Mouse (Mus musculus) hindbrain, embryonic 13.5 days (tissue): Measurements from ENCODE around the gene Apoc1. TPM values are rescaled to one million over a fixed set of nuclear protein-coding genes. Genes with fewer than 3 reads are reported as not detected.

Experiments
- ATAC-seq: fragments of 200-750 bp; cut with Nextera tagmentation; 2 replicates; pipeline ENCODE4 v1.8.0; 2017; ENCODE audit warnings: moderate TSS enrichment; ENCODE audit not compliant: low FRiP score
- H3K27ac ChIP-seq: fragments of 300-500 bp; sonication (generic); 2 replicates; pipeline ENCODE4 v1.5.1; 2015; ENCODE audit warnings: inconsistent platforms, mild to moderate bottlenecking, moderate library complexity
- H3K27me3 ChIP-seq: fragments of 300-500 bp; sonication (generic); 2 replicates; pipeline ENCODE4 v1.6.1; 2015; ENCODE audit warnings: mild to moderate bottlenecking, inconsistent platforms
- H3K36me3 ChIP-seq: fragments of 300-500 bp; sonication (generic); 2 replicates; pipeline ENCODE4 v1.6.1; 2015; ENCODE audit warnings: mild to moderate bottlenecking, inconsistent platforms
- H3K4me1 ChIP-seq: fragments of 300-500 bp; sonication (generic); replicated peaks from 2 replicates; pipeline ENCODE4 v1.6.1; 2015; ENCODE audit warnings: inconsistent platforms
- H3K4me2 ChIP-seq: fragments of 300-500 bp; sonication (generic); 2 replicates; pipeline ENCODE4 v1.6.1; 2015; ENCODE audit warnings: inconsistent platforms, mild to moderate bottlenecking, moderate library complexity
- H3K4me3 ChIP-seq: fragments of 300-500 bp; sonication (generic); 2 replicates; pipeline ENCODE4 v1.5.1; 2015; ENCODE audit warnings: mild to moderate bottlenecking, inconsistent platforms
- H3K9ac ChIP-seq: fragments of 300-500 bp; sonication (generic); 2 replicates; pipeline ENCODE4 v1.6.1; 2015; ENCODE audit warnings: mild to moderate bottlenecking, inconsistent platforms
- H3K9me3 ChIP-seq: fragments of 300-500 bp; sonication (generic); 2 replicates; pipeline ENCODE4 v1.6.1; 2016; ENCODE audit warnings: inconsistent platforms
- WGBS: fragments of 180-500 bp; shearing (Covaris S2); methylation state at CpG from one replicate; pipeline ENCODE4 v1.1.7; 2015; 5-methylcytosine and 5-hydroxymethylcytosine counted together
- polyA plus RNA-seq: library from polyadenylated mRNA; unstranded; fragments of >200 nt; fragmentation: Nextera tagmentation; extraction: Ambion mirVana; gene quantifications from 2 replicates; pipeline ENCODE4 v1.2.1, GENCODE M21; 2015

Apoc1 gene
- polyA plus RNA-seq = 2.7 and 3.8 TPM in 2 replicates

DNA sequence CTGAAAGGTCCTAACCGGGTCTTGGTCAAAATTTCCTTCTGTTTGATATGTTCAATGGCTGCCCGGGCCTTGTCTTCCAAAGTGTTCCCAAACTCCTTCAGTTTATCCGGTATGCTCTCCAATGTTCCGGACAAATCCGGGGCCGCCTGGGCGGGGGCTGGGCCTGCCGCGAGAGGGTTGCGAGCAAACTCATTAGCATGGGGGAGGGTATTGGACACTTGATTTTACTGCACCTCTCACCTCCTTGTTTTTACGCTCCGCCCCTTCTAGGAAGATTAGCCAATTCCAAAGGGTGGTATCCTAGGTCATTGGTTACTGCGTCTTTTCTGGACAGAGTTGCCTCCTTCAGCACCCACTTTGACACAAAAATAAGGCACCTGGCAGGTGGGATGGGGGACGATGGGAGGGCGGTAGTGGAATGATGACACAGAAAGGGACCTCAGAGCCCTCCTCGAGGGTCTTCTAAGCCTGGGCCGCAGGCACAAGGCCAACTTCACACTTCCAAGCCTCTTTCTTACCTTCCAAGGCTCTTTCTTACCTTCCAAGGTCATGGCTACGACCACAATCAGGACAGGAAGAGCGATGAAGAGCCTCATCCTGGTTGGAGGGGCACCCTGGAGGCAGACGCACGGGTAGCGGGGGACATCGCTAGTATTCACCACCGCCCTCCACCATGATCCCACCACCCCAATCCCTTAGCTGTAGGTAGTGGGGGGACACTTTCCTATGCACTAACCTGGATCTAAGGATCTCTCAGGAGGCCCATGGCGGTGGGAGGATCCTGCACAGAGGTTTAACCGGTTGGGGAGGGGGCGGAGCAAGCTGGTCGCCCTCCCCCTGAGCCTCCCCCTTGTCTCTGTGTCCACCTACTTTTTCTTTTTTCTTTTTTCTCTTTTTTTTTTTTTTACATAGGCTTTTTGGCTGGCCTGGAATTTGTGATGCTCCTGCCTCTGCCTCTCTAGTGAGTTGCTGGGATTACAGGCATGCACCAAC is at the start of gene Apoc1:
TSS of gene Apoc1 (minus strand) at position 788 of the 993 bp plus-strand sequence.
- peaks cover 9% of the 10 kb centered on the region; the same call in 1 of the 2 replicates for H3K4me1 ChIP-seq
- H3K4me3 ChIP-seq = no peak within 1 kb of the TSS
- 53% methylated on average over 28 of the region's 28 CpGs for WGBS
- no peak within 1 kb of the TSS for H3K4me2 ChIP-seq
- ATAC-seq = no peak
- H3K27me3 ChIP-seq = no peaks in the 10 kb centered on the region
- no peaks in the 10 kb centered on the region for H3K9me3 ChIP-seq
- H3K27ac ChIP-seq = no peak within 1 kb of the TSS
- no peak within 1 kb of the TSS for H3K9ac ChIP-seq
- peaks cover 8% of the 10 kb centered on the region for H3K36me3 ChIP-seq

DNA sequence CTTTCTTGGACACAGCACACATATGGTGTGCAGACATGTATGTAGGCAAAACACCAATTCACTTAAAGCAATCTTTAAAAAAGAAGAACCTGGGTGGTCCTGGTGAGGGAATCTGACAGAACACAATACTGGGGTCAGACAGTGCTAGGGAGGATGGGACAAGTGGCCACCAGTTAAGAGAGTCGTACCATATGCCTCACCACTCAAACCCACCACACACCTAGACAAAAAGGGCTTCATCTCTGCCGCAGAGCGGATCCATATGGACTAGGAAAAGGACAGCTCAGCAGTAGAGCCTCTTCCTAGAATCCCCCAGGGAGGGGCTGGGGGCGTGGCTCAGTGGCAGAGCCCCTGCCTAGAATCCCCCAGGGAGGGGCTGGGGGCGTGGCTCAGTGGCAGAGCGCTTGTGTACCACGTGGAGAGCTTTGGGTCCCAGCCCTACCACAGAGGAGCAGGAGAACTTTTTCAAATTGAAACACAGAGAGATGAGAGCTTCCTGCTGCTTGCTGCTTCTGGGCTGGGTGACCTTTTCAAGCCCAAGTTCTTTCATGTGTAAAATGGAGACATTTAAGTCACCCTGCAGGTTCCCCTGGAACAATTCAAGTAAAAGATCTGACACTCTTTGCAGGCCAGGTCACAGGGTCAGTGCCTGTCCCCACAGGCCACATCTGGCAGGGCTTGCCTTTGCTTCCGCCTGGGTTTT is 49.0 kb upstream of the Apoc1 start:
- Histone ChIP-seq H3K36me3 (peaks cover 46% of the 10 kb centered on the region), H3K27me3 (no peaks in the 10 kb centered on the region), H3K4me2 (no peak overlapping the region), H3K9ac (no peak overlapping the region), H3K27ac (no peak overlapping the region; the same call in 1 of the 2 replicates), H3K4me3 (no peak overlapping the region), H3K9me3 (no peaks in the 10 kb centered on the region), H3K4me1 (peaks cover 28% of the 10 kb centered on the region)
- WGBS = 6% methylated on average over 8 of the region's 8 CpGs
- no peak for ATAC-seq

DNA sequence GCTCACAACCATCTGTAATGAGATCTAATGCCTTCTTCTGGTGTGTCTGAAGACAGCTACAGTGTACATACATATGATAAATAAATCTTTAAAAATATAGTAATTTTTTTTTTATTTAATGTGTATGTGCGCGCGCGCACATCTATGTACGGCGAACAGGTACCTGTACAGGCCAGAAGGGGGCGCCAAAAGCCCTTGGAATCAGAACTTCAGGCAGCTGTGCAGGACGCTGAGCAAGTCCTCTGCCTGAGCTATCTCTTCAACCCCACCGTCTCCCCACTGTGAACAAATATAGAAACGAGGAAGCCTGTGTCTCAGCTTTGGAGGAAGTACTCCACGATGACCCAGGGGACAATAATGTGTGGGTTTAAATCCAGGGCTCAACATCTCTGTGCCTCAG is 47.8 kb upstream of the Apoc1 start:
- Histone ChIP-seq H3K27ac (no peak overlapping the region), H3K4me3 (no peak overlapping the region), H3K9ac (no peak overlapping the region), H3K4me1 (peaks cover 17% of the 10 kb centered on the region), H3K9me3 (no peaks in the 10 kb centered on the region), H3K27me3 (no peaks in the 10 kb centered on the region), H3K36me3 (peaks cover 53% of the 10 kb centered on the region), H3K4me2 (no peak overlapping the region)
- 92% methylated on average over 11 of the region's 11 CpGs for WGBS
- no peak for ATAC-seq

GRCm38 (mm10) chr7:19738771-19739170 is 46.3 kb upstream of the Apoc1 start:
- H3K9me3 ChIP-seq = no peaks in the 10 kb centered on the region
- peaks cover 7% of the 10 kb centered on the region; the same call in 1 of the 2 replicates for H3K4me1 ChIP-seq
- H3K4me3 ChIP-seq = no peak overlapping the region
- no peaks in the 10 kb centered on the region for H3K27me3 ChIP-seq
- no peak overlapping the region for H3K9ac ChIP-seq
- no peak overlapping the region for H3K4me2 ChIP-seq
- no peak for ATAC-seq
- peaks cover 65% of the 10 kb centered on the region for H3K36me3 ChIP-seq
- no peak overlapping the region for H3K27ac ChIP-seq
- 94% methylated on average over 3 of the region's 3 CpGs for WGBS

- no peak for ATAC-seq
- 93% methylated on average over 16 of the region's 16 CpGs for WGBS
Measured at GRCm38 (mm10) chr7:19736389-19737057, 44.1 kb upstream of the Apoc1 start.

DNA sequence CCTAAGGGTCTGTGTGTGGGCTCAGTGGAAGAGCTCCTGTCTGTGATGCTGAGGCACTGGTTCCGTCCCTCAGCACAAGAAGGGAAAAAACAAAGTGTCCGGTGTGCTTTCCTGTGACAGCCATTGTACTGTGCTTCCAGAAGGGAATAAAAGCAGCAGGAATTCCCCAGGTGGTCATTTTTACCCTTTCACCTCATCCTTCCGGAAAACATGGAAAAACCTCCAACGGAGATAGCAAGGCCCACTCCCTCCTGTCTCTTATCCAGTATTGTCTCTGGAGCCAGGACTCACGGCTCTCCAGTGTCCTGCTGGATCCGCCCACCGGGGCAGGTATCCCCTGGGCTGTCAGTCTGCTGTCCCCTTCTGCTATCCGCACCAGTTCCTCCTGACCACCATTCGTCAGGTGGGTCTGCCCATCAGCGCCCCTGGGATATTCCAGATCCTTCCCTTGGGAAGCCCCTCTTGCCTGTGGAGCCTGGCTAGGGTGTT is 41.8 kb upstream of the Apoc1 start:
- peak overlapping the region; percentile 24; the same call in 1 of the 2 replicates for H3K9ac ChIP-seq
- H3K4me3 ChIP-seq = no peak overlapping the region
- no peak overlapping the region for H3K27ac ChIP-seq
- 91% methylated on average over 10 of the region's 10 CpGs for WGBS
- no peaks in the 10 kb centered on the region for H3K4me1 ChIP-seq
- peaks cover 87% of the 10 kb centered on the region for H3K36me3 ChIP-seq
- H3K9me3 ChIP-seq = no peaks in the 10 kb centered on the region
- no peak for ATAC-seq
- no peak overlapping the region for H3K4me2 ChIP-seq
- no peaks in the 10 kb centered on the region for H3K27me3 ChIP-seq

More at GRCm38 (mm10) chr7:19736389-19737057, 44.1 kb upstream of the Apoc1 start:
- Histone ChIP-seq H3K36me3 (peaks cover 72% of the 10 kb centered on the region), H3K4me1 (peaks cover 1% of the 10 kb centered on the region; the same call in 1 of the 2 replicates), H3K9ac (no peak overlapping the region), H3K9me3 (no peaks in the 10 kb centered on the region), H3K27me3 (no peaks in the 10 kb centered on the region), H3K27ac (no peak overlapping the region), H3K4me2 (no peak overlapping the region), H3K4me3 (no peak overlapping the region)

GRCm38 (mm10) chr7:19726541-19726940 is 34.1 kb upstream of the Apoc1 start:
- ATAC-seq = no peak
- H3K4me3 ChIP-seq = no peak overlapping the region
- H3K4me2 ChIP-seq = no peak overlapping the region
- no peak overlapping the region for H3K9ac ChIP-seq
- 92% methylated on average over 4 of the region's 4 CpGs for WGBS
- no peaks in the 10 kb centered on the region for H3K27me3 ChIP-seq
- no peaks in the 10 kb centered on the region; the same call in 1 of the 2 replicates for H3K9me3 ChIP-seq
- H3K27ac ChIP-seq = no peak overlapping the region
- peaks cover 96% of the 10 kb centered on the region for H3K36me3 ChIP-seq
- no peaks in the 10 kb centered on the region for H3K4me1 ChIP-seq

DNA sequence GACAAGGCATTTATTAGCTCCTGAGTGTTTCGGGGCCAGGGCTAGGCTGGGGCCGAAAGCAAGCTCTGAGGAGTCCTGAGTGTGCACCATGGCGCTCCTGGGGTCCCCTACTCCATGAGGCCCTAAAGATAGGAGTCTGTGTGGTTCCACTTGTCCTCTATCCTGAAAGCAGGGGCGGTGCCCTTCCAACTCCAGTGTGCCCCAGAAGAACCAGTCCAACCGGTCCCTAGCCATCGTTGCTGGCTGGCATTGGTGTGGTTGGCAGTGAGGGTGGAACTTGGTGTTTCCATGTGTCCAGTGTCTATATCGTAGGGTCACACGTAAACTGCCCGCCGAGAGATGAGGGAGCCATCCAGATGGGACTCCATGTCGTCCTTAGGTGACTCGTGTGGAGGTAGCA is 31.7 kb upstream of the Apoc1 start:
- Histone ChIP-seq H3K4me1 (no peaks in the 10 kb centered on the region), H3K9ac (no peak overlapping the region), H3K36me3 (peaks cover 93% of the 10 kb centered on the region), H3K27me3 (no peaks in the 10 kb centered on the region), H3K27ac (no peak overlapping the region), H3K9me3 (peaks cover 6% of the 10 kb centered on the region), H3K4me3 (no peak overlapping the region), H3K4me2 (no peak overlapping the region)
- WGBS = 96% methylated on average over 12 of the region's 12 CpGs
- ATAC-seq = no peak

- no peak overlapping the region for H3K4me2 ChIP-seq
- peaks cover 85% of the 10 kb centered on the region for H3K36me3 ChIP-seq
- H3K9me3 ChIP-seq = peaks cover 6% of the 10 kb centered on the region
- WGBS = 91% methylated on average over 6 of the region's 6 CpGs
- H3K9ac ChIP-seq = no peak overlapping the region
- H3K27me3 ChIP-seq = no peaks in the 10 kb centered on the region
- H3K27ac ChIP-seq = no peak overlapping the region
- no peak for ATAC-seq
- H3K4me1 ChIP-seq = no peaks in the 10 kb centered on the region
- H3K4me3 ChIP-seq = no peak overlapping the region
Measured at GRCm38 (mm10) chr7:19722754-19723195, 30.3 kb upstream of the Apoc1 start.

GRCm38 (mm10) chr7:19719200-19719599 is 26.7 kb upstream of the Apoc1 start:
- WGBS = 98% methylated on average over 4 of the region's 4 CpGs
- Histone ChIP-seq H3K27ac (no peak overlapping the region), H3K36me3 (peaks cover 51% of the 10 kb centered on the region), H3K9me3 (peaks cover 6% of the 10 kb centered on the region), H3K4me2 (no peak overlapping the region), H3K4me1 (peaks cover 16% of the 10 kb centered on the region), H3K4me3 (no peak overlapping the region), H3K27me3 (no peaks in the 10 kb centered on the region), H3K9ac (no peak overlapping the region)
- no peak for ATAC-seq

GRCm38 (mm10) chr7:19718297-19718952 is 26.0 kb upstream of the Apoc1 start:
- H3K36me3 ChIP-seq = peaks cover 46% of the 10 kb centered on the region
- H3K4me2 ChIP-seq = no peak overlapping the region
- ATAC-seq = no peak
- no peaks in the 10 kb centered on the region for H3K27me3 ChIP-seq
- no peak overlapping the region for H3K27ac ChIP-seq
- WGBS = 94% methylated on average over 5 of the region's 5 CpGs
- H3K4me1 ChIP-seq = peaks cover 24% of the 10 kb centered on the region
- H3K9me3 ChIP-seq = peaks cover 6% of the 10 kb centered on the region
- no peak overlapping the region for H3K4me3 ChIP-seq
- no peak overlapping the region for H3K9ac ChIP-seq
